Mouse (Mus musculus): ENCODE results near the gene Akr7a5. TPM values are rescaled to one million over a fixed set of nuclear protein-coding genes. Genes with fewer than 3 reads are reported as not detected.

Gene Akr7a5
- total and polyA plus RNA-seq, 2 experiments = 142 to 144 TPM

GRCm38 (mm10) chr4:139280530-139280929 lies 30.0 kb upstream of the Akr7a5 start:
- no peak overlapping the region for H3K9ac ChIP-seq (ENCODE audit: low read depth, low read length)
- no peaks in the 10 kb centered on the region for H3K79me2 ChIP-seq (ENCODE audit: control insufficient read depth, insufficient read depth, low read length)
- no peaks in the 10 kb centered on the region for H3K27me3 ChIP-seq (ENCODE audit: control insufficient read depth, insufficient read depth, low read length)
- WGBS = 94% methylated on average over 12 of the region's 12 CpGs
- H3K4me3 ChIP-seq (ENCODE audit: insufficient read depth, low read depth, low read length) = no peak overlapping the region
- no peaks in the 10 kb centered on the region for H3K4me1 ChIP-seq (ENCODE audit: control insufficient read depth, insufficient read depth, low read length)
- no peak for DNase-seq (ENCODE audit: extremely low read depth, low read depth, low spot score)
- H3K36me3 ChIP-seq (ENCODE audit: control insufficient read depth, insufficient read depth, low read length) = peaks cover 7% of the 10 kb centered on the region; the same call in 1 of the 2 replicates
- TF ChIP-seq CTCF (IDR thresholded peaks at IDR 0.05; ENCODE audit: low read depth, low read length) (no peak), POLR2A (IDR thresholded peaks at IDR 0.05; ENCODE audit: extremely low read depth, insufficient read depth, low read length) (no peak)
- H3K27ac ChIP-seq (replicated peaks; ENCODE audit: insufficient read depth, low read depth, low read length) = no peak overlapping the region

- H3K4me3 ChIP-seq (ENCODE audit: insufficient read depth, low read depth, low read length) = no peak overlapping the region
- H3K27me3 ChIP-seq (ENCODE audit: control insufficient read depth, insufficient read depth, low read length) = no peaks in the 10 kb centered on the region
- DNase-seq (ENCODE audit: extremely low read depth, low read depth, low spot score) = no peak
- H3K36me3 ChIP-seq (ENCODE audit: control insufficient read depth, insufficient read depth, low read length) = peaks cover 7% of the 10 kb centered on the region; the same call in 1 of the 2 replicates
- no peaks in the 10 kb centered on the region for H3K79me2 ChIP-seq (ENCODE audit: control insufficient read depth, insufficient read depth, low read length)
- H3K9ac ChIP-seq (ENCODE audit: low read depth, low read length) = no peak overlapping the region
- TF ChIP-seq POLR2A (IDR thresholded peaks at IDR 0.05; ENCODE audit: extremely low read depth, insufficient read depth, low read length) (no peak), CTCF (IDR thresholded peaks at IDR 0.05; ENCODE audit: low read depth, low read length) (no peak)
- no peaks in the 10 kb centered on the region for H3K4me1 ChIP-seq (ENCODE audit: control insufficient read depth, insufficient read depth, low read length)
- H3K27ac ChIP-seq (replicated peaks; ENCODE audit: insufficient read depth, low read depth, low read length) = no peak overlapping the region
- 95% methylated on average over 16 of the region's 16 CpGs for WGBS
Measured at GRCm38 (mm10) chr4:139281791-139282345, 28.7 kb upstream of the Akr7a5 start.

- TF ChIP-seq POLR2A (IDR thresholded peaks at IDR 0.05; ENCODE audit: extremely low read depth, insufficient read depth, low read length) (no peak), CTCF (IDR thresholded peaks at IDR 0.05; ENCODE audit: low read depth, low read length) (no peak)
- H3K79me2 ChIP-seq (ENCODE audit: control insufficient read depth, insufficient read depth, low read length) = no peaks in the 10 kb centered on the region
- no peak overlapping the region for H3K4me3 ChIP-seq (ENCODE audit: insufficient read depth, low read depth, low read length)
- peaks cover 7% of the 10 kb centered on the region; the same call in 1 of the 2 replicates for H3K36me3 ChIP-seq (ENCODE audit: control insufficient read depth, insufficient read depth, low read length)
- no peaks in the 10 kb centered on the region for H3K4me1 ChIP-seq (ENCODE audit: control insufficient read depth, insufficient read depth, low read length)
- no peak overlapping the region for H3K9ac ChIP-seq (ENCODE audit: low read depth, low read length)
- H3K27me3 ChIP-seq (ENCODE audit: control insufficient read depth, insufficient read depth, low read length) = no peaks in the 10 kb centered on the region
- no peak overlapping the region for H3K27ac ChIP-seq (replicated peaks; ENCODE audit: insufficient read depth, low read depth, low read length)
- DNase-seq (ENCODE audit: extremely low read depth, low read depth, low spot score) = no peak
- 80% methylated on average over 6 of the region's 6 CpGs for WGBS
Measured at GRCm38 (mm10) chr4:139282955-139283417, 27.6 kb upstream of the Akr7a5 start.

- DNase-seq (ENCODE audit: extremely low read depth, low read depth, low spot score) = no peak
- Histone ChIP-seq H3K4me1 (ENCODE audit: control insufficient read depth, insufficient read depth, low read length) (no peaks in the 10 kb centered on the region), H3K27ac (replicated peaks; ENCODE audit: insufficient read depth, low read depth, low read length) (no peak overlapping the region), H3K4me3 (ENCODE audit: insufficient read depth, low read depth, low read length) (no peak overlapping the region), H3K9ac (ENCODE audit: low read depth, low read length) (no peak overlapping the region), H3K27me3 (ENCODE audit: control insufficient read depth, insufficient read depth, low read length) (no peaks in the 10 kb centered on the region), H3K36me3 (ENCODE audit: control insufficient read depth, insufficient read depth, low read length) (peaks cover 7% of the 10 kb centered on the region; the same call in 1 of the 2 replicates), H3K79me2 (ENCODE audit: control insufficient read depth, insufficient read depth, low read length) (no peaks in the 10 kb centered on the region)
- WGBS = 94% methylated on average over 15 of the region's 15 CpGs
- TF ChIP-seq POLR2A (IDR thresholded peaks at IDR 0.05; ENCODE audit: extremely low read depth, insufficient read depth, low read length) (no peak), CTCF (IDR thresholded peaks at IDR 0.05; ENCODE audit: low read depth, low read length) (no peak)
Measured at GRCm38 (mm10) chr4:139284877-139285276, 25.7 kb upstream of the Akr7a5 start.

- no peak for DNase-seq (ENCODE audit: extremely low read depth, low read depth, low spot score)
- no peaks in the 10 kb centered on the region for H3K79me2 ChIP-seq (ENCODE audit: control insufficient read depth, insufficient read depth, low read length)
- no peaks in the 10 kb centered on the region for H3K27me3 ChIP-seq (ENCODE audit: control insufficient read depth, insufficient read depth, low read length)
- no peaks in the 10 kb centered on the region; the same call in 1 of the 2 replicates for H3K36me3 ChIP-seq (ENCODE audit: control insufficient read depth, insufficient read depth, low read length)
- no peak overlapping the region for H3K27ac ChIP-seq (replicated peaks; ENCODE audit: insufficient read depth, low read depth, low read length)
- 69% methylated on average over 5 of the region's 5 CpGs for WGBS
- no peak overlapping the region for H3K9ac ChIP-seq (ENCODE audit: low read depth, low read length)
- H3K4me3 ChIP-seq (ENCODE audit: insufficient read depth, low read depth, low read length) = no peak overlapping the region
- H3K4me1 ChIP-seq (ENCODE audit: control insufficient read depth, insufficient read depth, low read length) = no peaks in the 10 kb centered on the region
- TF ChIP-seq CTCF (IDR thresholded peaks at IDR 0.05; ENCODE audit: low read depth, low read length) (no peak), POLR2A (IDR thresholded peaks at IDR 0.05; ENCODE audit: extremely low read depth, insufficient read depth, low read length) (no peak)
Measured at GRCm38 (mm10) chr4:139286234-139286633, 24.3 kb upstream of the Akr7a5 start.

- H3K4me1 ChIP-seq (ENCODE audit: control insufficient read depth, insufficient read depth, low read length) = no peaks in the 10 kb centered on the region
- H3K36me3 ChIP-seq (ENCODE audit: control insufficient read depth, insufficient read depth, low read length) = no peaks in the 10 kb centered on the region; the same call in 1 of the 2 replicates
- 74% methylated on average over 18 of the region's 18 CpGs for WGBS
- no peak overlapping the region for H3K4me3 ChIP-seq (ENCODE audit: insufficient read depth, low read depth, low read length)
- H3K9ac ChIP-seq (ENCODE audit: low read depth, low read length) = no peak overlapping the region
- no peak for DNase-seq (ENCODE audit: extremely low read depth, low read depth, low spot score)
- no peak overlapping the region for H3K27ac ChIP-seq (replicated peaks; ENCODE audit: insufficient read depth, low read depth, low read length)
- no peaks in the 10 kb centered on the region for H3K79me2 ChIP-seq (ENCODE audit: control insufficient read depth, insufficient read depth, low read length)
- H3K27me3 ChIP-seq (ENCODE audit: control insufficient read depth, insufficient read depth, low read length) = no peaks in the 10 kb centered on the region
- TF ChIP-seq POLR2A (IDR thresholded peaks at IDR 0.05; ENCODE audit: extremely low read depth, insufficient read depth, low read length) (no peak), CTCF (IDR thresholded peaks at IDR 0.05; ENCODE audit: low read depth, low read length) (peak; percentile 96)
Measured at GRCm38 (mm10) chr4:139287122-139287863, 23.3 kb upstream of the Akr7a5 start.
